Mouse (Mus musculus) heart, adult 11 months (tissue): Measurements from ENCODE around the gene Cyct.

Source experiments
- DNase-seq: peaks from one replicate; pipeline ENCODE4 v3.0.0; 2022

The Cyct gene

DNA sequence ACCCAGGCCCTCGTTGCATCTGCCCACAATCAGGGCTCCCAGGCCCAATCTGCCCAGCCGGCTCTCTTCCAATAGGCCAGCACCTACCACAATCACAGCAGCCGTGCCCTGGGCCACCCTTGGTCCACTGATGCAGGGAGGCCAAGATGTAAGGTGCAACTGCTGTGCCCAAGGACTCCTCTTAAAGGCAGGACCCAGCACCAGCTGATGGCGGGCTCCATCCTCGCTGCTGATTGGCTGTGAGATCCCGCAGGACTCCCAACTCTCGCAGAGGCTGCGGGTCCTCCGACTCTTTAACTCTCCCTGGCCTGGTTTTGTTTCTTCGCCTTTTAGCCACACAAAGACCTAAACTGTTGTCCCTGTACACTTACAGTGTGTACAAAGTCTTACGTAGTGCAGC is at the start of gene Cyct:
Gene Cyct (minus strand): TSS at position 225 of the 400 bp plus-strand sequence.
- no peak for DNase-seq

DNA sequence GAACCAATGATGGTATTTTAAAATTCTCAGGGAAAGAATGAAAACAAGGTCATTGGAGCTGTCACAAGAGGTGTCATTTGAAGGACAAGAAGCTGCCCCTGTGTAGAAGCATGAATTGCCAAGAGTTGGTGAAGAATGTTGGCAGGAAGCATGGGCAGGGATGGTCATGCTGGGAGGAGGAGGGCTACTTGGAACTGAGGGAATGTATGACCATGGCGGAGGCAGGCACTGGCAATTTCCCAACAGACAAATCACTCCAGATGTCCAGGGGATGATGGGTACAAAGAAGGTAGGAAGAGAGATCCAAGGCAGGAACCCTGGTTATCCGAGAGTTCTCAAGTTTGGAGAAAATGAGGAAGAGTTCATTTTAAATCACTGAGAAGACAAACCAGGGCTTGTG is 49.7 kb upstream of the Cyct start:
- peak; percentile 87 for DNase-seq

DNA sequence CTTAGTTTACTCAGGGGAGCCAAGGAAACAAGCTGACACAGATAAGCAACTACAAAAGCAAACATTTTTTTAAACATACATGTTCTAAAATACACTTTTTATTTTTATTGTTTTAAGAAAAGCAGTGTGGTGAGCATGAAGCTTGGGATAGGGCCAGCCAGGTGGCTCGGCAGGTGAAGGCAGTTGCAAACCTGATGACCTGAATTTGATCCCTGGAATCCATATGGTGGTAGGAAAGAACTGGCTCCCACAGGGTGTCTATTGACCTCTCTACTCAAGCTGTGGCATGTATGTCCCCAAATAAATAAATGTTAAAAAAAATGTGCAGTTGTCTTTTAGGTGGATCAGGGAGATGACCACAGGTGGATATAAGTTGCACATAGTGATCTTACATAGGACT is 49.3 kb upstream of the Cyct start:
- DNase-seq = no peak

DNA sequence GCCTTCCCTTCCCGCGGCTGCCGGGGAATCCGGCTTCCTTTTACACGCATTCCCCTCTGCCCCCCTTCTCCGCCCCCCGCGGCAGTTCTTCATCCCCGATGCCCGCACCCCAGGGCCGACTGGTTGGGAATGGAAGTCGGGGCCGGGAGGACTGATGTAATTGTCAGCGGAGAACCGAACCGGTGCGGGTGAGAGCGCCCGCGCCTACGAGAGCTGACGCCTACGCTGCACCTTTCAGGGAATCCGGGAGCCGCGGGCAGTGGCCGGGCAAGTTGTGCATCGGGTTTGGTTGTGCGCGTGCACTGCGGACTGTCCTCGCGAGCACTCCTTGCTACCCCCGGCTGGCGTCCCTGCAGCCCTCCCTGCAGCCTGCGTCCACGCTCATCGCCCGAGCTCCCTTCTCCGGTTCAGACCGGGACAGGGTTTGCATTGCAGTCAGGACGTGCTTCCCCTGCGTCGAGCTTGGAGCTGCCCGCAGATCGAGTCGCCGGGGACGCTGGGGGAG is 46.7 kb upstream of the Cyct start:
- DNase-seq = peak; percentile 94

DNA sequence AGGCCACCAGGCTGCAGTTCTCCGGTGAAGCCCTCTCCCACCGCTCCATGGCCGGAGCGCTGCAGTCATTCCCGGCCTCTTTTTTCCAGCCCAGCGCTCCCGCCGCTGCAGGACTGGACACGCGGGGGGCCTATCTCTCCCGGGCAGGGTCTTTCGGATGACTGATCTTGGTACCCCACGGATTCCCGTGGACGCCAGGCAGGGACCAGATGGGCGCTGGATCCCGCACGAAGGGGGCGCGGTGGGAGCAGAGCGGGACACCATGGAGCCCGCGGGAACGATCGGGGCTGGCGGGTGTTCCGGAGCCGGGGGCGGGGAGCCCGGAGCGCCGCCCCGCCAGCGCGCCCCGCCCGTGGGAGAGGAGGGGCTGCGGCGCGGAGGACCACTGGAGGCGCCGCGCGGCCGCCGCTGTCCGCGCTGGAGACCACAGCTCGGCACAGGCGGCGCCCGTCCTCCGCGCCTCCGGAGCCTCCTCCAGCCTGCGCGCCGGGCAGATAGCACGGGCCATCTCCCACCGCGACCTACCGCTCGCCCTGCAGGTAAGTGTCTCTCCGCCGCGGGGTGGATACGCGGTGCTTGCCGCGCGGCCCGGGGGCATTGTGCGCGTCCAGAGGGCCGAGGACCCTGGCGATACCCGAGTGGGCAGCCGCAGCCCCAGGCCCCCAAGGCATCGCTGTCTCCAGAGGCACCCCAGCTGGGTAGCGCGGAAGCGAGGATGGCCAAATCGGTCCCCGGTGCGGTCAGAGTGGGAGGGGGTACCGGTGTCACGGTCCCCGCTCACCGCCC is 46.1 kb upstream of the Cyct start, which contains the start of gene Osbpl6:
Gene Osbpl6 (plus strand): TSS at position 358 of the 786 bp plus-strand sequence.
- DNase-seq = peak; percentile 96

DNA sequence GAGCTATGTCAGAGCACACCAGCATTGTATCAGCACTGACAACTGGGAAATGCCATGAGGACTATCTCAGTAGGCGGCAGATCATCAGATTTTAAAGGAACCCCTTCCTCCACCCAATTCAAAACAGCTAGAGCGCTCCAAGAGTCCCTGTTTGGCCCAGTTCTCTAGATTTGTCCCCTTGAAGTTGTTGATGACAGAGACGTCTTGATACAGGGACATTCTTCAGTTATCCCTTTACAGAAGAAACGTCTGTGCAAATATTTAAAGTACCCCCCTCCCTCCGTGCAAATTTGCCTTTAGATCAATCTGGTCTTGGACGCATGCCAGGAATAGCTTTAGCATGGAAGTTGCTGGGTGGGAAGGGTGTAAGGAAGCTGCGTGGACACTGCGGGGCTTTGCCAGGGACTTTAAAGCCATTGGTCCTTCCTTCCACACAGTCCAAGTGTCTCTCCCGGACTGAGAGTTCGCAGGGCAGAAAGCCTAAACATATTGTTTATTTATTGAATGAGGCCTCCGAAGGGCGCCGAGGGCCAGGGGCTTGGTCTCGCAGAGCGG is 45.4 kb upstream of the Cyct start:
- DNase-seq = peak; percentile 51

DNA sequence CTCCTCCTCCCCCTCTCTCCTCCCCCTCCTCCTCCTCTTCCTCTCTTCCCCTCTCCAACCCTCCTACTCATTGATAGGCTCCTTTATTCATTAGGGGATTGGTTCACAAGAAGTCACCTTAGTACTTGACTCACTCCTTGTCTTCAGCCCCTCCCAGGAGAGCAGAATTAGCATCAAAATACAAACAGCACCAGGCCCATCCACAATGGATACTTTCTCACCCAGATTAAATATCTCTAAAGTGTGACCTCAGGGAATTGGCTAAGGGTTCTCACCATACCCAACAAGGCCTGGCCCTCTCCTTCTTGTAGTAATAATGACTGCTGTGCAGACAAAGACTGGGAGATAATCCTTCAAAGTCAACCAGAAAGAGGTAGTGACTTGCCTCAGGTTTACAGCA is 39.9 kb upstream of the Cyct start:
- DNase-seq = no peak

DNA sequence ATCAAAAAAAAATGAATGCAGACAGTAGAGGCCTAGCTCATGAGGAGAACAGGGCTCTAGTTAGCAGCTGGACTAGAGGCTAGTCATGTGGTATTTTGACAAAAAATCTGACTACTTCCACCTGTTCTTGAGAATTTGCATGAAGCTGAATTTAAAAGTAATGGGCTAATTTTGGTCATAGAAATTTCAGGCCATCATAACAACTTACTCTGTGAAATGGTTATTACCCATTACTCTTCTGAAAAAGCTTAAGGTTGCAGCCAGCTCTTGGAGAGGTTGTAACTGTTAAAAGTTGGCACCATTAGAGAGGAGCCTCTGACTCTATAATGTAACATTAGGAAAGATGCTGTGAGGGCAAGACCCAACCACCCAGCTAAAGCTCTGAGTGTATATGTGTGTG is 26.3 kb upstream of the Cyct start:
- peak; percentile 24 for DNase-seq

DNA sequence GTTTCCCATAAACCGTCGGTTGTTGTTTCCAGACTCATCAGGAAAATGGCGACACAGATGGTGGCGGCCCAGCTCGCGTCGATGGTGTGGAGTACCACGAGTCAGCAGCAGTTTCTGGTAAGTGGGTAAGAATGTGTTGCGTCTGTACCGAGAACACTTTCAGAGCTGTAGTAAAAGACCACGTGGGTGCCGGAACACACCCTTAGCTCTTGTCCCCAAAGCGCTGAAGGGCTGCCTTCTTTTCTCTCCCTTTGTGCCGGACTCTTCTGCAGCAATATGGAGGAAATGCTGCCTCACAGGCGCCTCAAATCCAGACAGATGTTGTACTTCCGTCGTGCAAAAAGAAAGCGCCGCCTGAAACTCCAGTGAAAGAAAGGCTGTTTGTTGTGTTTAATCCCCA is 18.4 kb upstream of the Cyct start:
- DNase-seq = peak; percentile 67

DNA sequence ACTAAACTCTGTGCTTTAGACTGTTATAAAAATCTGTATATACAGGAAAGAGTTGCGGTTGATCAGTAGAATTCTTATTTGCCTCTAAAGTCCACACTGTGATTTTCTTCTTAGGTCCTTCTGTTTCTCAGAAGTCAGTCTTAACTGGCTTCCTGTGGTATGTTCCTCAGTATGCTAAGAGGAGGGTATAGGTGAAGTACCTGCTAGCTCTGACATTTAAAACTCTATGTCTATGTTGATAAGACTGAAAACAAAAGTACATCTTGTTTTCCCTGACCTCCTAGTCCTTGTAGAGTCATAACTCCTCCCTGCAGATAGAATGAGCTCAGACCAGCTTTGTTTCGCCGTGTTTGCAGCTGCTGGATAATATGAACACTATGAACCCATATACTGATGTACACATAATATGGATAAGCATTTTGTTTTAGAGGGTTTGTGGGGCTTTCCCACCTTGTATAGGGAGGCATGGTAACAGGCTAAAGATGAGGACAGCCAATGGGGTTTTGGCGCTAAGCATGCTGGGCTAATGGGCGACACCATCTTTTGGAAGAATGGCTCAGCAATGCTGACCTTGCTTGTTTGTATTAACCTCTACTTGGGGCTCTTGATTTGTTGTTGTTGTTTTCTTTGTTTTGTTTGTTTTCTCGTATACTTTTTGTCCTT is 14.4 kb upstream of the Cyct start:
- peak; percentile 9 for DNase-seq

DNA sequence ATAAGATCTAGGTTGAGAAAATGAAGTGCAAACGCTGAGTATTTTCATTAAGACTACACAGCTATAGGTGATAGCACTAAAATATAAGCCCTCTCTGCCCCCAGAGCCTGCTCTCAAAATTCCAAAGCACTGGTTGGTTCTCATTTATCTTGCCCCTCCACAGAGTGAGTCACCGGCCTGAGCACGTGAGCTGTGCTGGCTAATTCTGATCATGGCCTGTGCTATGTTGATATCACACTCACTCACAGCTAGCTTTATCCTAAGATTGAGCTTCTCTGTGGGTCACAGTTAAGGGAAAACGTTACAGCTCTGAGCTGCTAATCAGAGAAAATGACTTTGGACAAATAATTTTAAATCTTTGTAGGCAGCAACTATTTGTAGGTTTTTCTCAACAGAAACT is 12.0 kb upstream of the Cyct start:
- peak; percentile 91 for DNase-seq

DNA sequence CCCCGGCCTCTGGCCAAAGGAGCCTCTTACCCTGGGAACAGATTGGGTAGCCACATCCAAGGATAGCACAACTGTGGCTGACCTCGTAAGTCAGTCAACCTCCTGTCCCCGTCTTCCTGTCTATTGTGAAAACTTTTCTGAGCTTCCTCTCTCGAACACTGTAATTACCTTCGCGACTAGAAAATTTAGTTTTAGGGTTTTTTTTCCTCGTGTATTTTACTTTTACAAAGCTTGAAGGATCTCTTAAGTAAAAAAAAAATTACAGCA is 10.3 kb upstream of the Cyct start:
- DNase-seq = no peak

DNA sequence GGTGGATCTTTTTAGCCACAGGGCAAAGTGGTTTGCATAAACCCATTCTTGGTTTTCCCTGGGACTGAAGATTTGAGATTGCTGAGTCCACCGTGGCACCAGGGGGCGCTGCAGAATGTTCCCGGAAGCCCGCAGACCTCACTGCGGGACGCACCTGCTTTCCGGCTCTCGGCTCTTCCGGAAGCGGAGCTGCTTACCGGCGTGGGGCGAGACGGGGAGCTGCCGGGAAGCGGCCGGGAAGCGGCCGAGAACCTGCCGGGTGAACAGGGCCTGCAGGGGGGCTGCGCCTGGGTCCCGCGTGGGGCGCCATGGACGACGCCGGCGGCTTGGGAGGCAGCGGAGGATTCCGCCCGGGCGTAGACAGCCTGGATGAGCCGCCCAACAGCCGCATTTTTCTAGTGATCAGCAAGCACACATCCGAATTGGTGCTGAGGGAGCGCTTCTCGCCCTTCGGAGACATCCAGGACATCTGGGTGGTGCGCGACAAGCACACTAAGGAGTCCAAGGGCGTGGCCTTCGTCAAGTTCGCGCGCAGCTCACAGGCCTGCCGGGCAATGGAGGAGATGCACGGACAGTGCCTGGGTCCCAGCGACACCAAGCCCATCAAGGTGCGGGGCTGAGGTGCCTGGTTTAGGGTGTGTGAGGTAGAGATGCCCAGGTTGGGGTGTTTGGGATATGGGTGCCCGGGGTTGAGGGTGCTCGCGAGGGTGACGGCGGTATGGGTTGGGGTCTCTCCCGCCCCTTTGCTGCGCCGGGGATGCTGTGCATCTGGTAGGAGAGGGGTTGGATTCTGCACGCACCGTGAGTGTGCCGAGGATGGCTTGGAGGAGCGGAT is 9.8 kb upstream of the Cyct start, which contains the start of gene Rbm45:
Gene Rbm45 (plus strand): TSS at position 164 of the 835 bp plus-strand sequence.
- DNase-seq = peak; percentile 97

DNA sequence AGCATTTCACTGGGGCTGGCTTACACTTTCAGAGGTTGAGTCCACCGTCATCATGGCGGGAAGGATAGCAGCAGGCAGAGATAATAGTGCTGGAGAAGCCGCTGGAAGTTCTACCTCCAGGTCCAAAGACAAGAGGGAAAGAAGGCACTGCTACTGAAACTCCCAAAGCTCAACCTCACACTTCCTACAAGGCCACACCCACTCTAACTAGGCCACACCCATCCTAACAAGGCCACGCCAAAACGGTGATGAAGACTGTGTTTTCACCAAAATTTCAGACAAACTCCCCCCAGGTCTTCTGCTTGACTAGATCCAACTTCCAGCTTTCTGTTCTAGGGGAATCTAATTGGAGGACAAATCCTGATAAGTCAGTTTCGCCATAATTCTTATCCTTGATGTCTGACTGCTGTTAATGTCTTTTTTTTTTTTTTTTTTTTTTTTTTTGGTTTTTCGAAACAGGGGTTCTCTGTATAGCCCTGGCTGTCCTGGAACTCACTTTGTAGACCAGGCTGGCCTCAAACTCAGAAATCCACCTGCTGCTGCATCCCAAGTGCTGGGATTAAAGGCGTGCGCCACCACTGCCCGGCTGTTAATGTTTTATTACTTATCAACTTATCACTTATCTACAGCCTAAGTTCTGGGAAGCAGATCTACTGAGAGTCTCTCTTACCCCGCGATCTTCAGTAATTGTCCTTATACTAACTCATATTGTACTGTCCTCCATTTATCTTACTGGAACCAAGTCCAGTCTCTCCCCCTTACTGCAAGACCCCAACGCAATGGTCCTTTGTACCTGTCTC is 8.8 kb upstream of the Cyct start:
- peak; percentile 82 for DNase-seq

DNA sequence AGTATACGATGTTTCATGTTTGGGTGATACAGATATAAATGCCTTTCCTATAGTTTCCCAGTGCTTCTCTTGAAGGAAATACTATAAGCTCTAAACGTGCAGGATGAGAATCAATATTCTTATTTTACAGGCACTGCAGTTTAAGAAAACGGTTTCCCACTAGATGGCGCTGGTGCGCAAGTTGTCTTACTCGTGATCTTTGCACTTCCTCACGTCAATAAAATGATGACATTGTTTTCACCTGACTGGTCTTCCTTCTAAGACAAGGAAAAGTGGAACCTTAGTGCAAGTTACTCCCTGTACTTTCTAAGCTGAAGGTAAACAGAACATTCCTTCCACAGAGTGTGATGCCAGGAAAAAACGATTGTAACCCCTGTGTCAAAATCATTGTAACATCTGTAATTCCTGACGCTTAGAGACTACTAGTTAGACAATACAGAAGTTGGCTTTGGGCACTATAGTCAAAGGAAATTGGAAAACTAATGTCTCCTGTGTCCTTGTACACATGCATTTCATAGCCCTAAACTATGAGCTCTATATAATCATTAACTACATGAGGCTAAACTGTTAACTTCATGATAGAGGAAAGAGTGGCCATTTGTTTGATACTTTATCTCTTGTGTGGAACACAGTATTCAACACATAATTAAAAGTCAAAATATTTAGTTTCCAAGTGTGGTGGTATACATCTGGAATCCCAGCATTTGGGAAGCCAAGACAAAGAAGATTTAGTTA is 7.1 kb upstream of the Cyct start:
- peak; percentile 88 for DNase-seq

DNA sequence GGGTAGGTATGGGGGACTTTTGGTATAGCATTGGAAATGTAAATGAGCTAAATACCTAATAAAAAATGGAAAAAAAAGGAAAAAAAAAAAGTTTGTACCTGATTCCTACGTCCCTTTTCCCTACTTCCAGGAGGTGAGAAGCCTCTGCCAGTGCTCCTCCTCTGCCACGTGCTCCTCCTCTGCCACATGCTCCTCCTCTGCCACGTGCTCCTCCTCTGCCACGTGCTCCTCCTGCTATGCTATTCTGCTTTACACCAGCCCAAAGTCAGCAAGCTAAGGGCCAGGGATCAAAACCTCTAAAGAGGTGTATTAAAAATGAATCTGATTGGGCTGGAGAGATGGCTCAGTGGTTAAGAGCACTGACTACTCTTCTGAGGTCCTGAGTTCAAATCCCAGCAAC is 5.6 kb upstream of the Cyct start:
- DNase-seq = peak; percentile 68

DNA sequence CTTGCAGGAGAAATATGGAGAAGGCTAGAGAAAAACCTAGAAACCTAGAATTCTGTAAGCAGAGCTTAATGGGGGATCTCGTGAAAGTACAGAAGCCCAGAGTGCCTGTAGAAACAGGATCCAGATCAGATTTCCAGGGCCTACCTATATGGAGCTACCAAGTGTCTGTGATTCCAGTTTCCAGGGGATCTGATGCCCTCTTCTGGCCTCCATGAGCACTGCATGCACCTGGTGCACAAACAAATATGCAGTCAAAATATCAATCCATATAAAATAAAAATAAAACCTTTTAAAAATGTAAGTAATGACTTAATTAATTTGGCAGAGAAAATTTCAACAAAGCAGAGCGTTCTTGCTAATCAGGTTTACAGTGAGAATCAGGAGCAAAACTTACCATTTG is 1.9 kb upstream of the Cyct start:
- peak; percentile 39 for DNase-seq

DNA sequence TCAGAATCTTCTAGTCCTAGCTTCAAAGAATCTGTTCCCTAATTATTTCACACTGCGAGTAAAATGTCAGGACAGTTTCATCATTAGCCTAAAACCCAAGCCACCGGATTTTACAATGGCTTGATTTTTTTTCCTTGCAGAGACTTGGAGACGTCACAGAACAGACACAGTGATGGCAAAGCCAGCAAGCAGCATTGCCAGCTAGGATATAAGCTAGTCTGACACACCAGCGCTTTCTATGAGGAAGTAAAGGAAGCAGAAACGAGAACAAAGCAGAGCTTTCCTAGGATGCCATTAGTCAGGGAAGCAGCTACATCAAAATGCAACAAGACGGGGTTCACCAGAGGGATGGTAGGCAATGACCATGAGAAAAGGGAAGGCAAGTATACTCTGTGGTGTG is 12.4 kb downstream of the Cyct start:
- DNase-seq = peak; percentile 82

DNA sequence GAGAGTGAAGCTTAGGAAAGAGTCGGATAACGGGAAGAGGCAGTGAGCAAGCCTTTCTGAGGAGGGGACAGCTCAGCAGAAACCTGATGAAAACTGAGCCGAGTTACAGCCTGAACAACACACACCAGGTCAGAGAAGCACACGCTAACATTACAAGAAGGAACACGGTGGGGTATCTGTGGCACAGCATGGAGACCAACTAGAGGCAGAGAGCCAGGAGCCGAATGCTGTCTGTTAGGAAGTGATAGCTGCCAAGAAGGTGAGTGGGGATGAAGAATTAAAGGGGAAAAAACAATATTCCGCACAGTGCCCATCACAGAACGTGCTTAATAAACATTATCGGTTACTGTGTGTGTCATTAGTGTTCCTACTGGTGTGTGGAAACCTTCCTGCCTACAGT is 18.1 kb downstream of the Cyct start:
- peak; percentile 34 for DNase-seq

DNA sequence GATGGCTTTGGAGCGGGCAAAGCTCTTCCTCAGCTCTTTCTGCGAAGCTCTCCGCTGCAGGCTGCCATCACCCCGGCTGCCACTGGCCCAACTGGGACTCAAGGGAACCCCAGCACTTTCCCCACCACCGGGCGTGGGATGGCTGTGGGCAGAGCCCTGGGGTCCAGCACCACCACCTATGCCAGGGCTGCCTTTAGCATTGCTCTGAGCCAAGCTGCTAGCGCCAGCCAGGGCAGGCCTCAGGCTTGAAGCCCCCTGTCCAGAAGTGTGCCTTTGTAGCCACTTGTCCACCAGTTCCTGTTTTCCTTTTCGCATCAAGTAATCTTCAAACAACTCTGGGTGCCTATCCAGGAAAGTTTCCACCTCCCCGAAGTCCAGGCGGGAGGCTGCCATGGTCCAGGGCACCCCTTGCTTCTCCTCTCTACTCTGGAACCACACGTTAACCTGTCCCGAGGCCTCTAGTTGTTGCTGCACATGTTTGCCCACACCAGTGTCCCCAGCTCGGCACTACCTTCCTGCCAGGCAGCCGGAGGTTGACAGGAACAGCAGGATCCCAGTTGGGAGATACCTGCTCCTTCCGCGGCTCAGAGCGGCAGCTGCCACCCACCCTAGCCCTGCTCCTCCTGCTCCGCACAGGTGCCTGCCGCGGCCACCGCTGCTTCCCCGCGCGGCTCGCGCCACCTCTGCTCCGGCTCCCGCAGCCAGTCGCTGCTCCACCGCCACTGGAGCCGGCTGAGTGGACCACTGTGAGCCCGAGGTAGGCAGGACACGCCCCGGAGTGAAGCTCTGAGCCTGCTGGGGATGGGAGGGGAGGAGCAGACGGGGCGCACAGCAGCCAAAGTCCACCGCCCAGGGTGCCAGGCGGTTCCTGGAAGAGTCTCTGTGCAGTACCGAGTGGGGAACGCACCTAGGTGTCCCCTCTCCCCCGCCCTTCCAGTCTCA is 21.8 kb downstream of the Cyct start, which contains the start of gene Pde11a:
Gene Pde11a (minus strand): TSS at position 560 of the 942 bp plus-strand sequence.
- peak; percentile 85 for DNase-seq
